Mouse (Mus musculus): ENCODE measurements around the gene Myh10.

Myh10 gene

GRCm38 (mm10) chr11:68691321-68692009, at the start of gene Myh10:
TSS of gene Myh10 (plus strand) at chr11:68691559.
- peak; percentile 98 for DNase-seq (ENCODE audit: extremely low spot score, low spot score)

GRCm38 (mm10) chr11:68644781-68645180, 46.6 kb upstream of the Myh10 start:
- no peak for DNase-seq (ENCODE audit: extremely low spot score, low spot score)

GRCm38 (mm10) chr11:68647808-68648207, 43.6 kb upstream of the Myh10 start:
- peak; percentile 22 for DNase-seq (ENCODE audit: extremely low spot score, low spot score)

GRCm38 (mm10) chr11:68648385-68649148, 42.8 kb upstream of the Myh10 start:
- DNase-seq (ENCODE audit: extremely low spot score, low spot score), result no peak

GRCm38 (mm10) chr11:68651518-68651917, 39.8 kb upstream of the Myh10 start:
- no peak for DNase-seq (ENCODE audit: extremely low spot score, low spot score)

GRCm38 (mm10) chr11:68655524-68655923, 35.8 kb upstream of the Myh10 start:
- DNase-seq (ENCODE audit: extremely low spot score, low spot score), result no peak

GRCm38 (mm10) chr11:68656887-68657685, 34.3 kb upstream of the Myh10 start:
- no peak for DNase-seq (ENCODE audit: extremely low spot score, low spot score)

GRCm38 (mm10) chr11:68657811-68658210, 33.5 kb upstream of the Myh10 start:
- DNase-seq (ENCODE audit: extremely low spot score, low spot score), result no peak

GRCm38 (mm10) chr11:68665331-68665730, 26.0 kb upstream of the Myh10 start:
- no peak for DNase-seq (ENCODE audit: extremely low spot score, low spot score)

GRCm38 (mm10) chr11:68666210-68666609, 25.1 kb upstream of the Myh10 start:
- peak; percentile 27 for DNase-seq (ENCODE audit: extremely low spot score, low spot score)

GRCm38 (mm10) chr11:68672270-68672970, 18.9 kb upstream of the Myh10 start:
- DNase-seq (ENCODE audit: extremely low spot score, low spot score), result no peak

GRCm38 (mm10) chr11:68674071-68674470, 17.3 kb upstream of the Myh10 start:
- DNase-seq (ENCODE audit: extremely low spot score, low spot score), result no peak

GRCm38 (mm10) chr11:68674643-68675042, 16.7 kb upstream of the Myh10 start:
- DNase-seq (ENCODE audit: extremely low spot score, low spot score), result no peak

- no peak for DNase-seq (ENCODE audit: extremely low spot score, low spot score)
Measured at GRCm38 (mm10) chr11:68675274-68675673, 16.1 kb upstream of the Myh10 start.

- no peak for DNase-seq (ENCODE audit: extremely low spot score, low spot score)
Measured at GRCm38 (mm10) chr11:68681254-68681839, 10.0 kb upstream of the Myh10 start.

GRCm38 (mm10) chr11:68682136-68682806, 9.1 kb upstream of the Myh10 start:
- no peak for DNase-seq (ENCODE audit: extremely low spot score, low spot score)

GRCm38 (mm10) chr11:68686001-68686400, 5.4 kb upstream of the Myh10 start:
- DNase-seq (ENCODE audit: extremely low spot score, low spot score), result no peak

- DNase-seq (ENCODE audit: extremely low spot score, low spot score), result no peak
Measured at GRCm38 (mm10) chr11:68689304-68689703, 2.1 kb upstream of the Myh10 start.

GRCm38 (mm10) chr11:68690465-68690864, 894 bp upstream of the Myh10 start:
- DNase-seq (ENCODE audit: extremely low spot score, low spot score), result no peak

- no peak for DNase-seq (ENCODE audit: extremely low spot score, low spot score)
Measured at GRCm38 (mm10) chr11:68692010-68692692, 792 bp downstream of the Myh10 start.

All from neural tube, embryonic 10.5 days (tissue).